Comparison of ENCODE assay signal across 32 mouse cellular contexts in genomic region chr14:60301024-60301423, GRCm38 (mm10). TPM values are rescaled to one million over a fixed set of nuclear protein-coding genes. Genes with fewer than 3 reads are reported as not detected.
DNase-seq lines count a peak whose midpoint lies in the region; ATAC-seq and TF ChIP-seq lines count a peak whose summit lies in the region.
"Had no signal": no experiment of that assay in that cellular context is flagged by ENCODE, and none has a peak within 500 bp of the region (broad histone marks: within the 10 kb centered on the region; RNA-seq: fewer than 3 reads in every experiment).

No protein-coding gene starts in this region.

- ATAC-seq in midbrain, embryonic 14.5 days (ENCODE audit: low FRiP score, low TSS enrichment) = no peak
- ATAC-seq in midbrain, postnatal 0 days (ENCODE audit: low FRiP score) = no peak
- peak; percentile 80 for ATAC-seq in forebrain, embryonic 12.5 days (ENCODE audit: low FRiP score)
- 0 out of 2 replicates have a peak, but pooled peaks have one; percentile 22 for ATAC-seq in midbrain, embryonic 15.5 days (replicated peaks)

- no peaks in the 10 kb centered on the region for H3K9me3 ChIP-seq in midbrain, embryonic 14.5 days (ENCODE audit: control insufficient read depth, low read length)
- H3K9me3 ChIP-seq in midbrain, postnatal 0 days (ENCODE audit: low read length) = no peaks in the 10 kb centered on the region
- no peaks in the 10 kb centered on the region for H3K9me3 ChIP-seq in forebrain, embryonic 12.5 days
- no peaks in the 10 kb centered on the region for H3K9me3 ChIP-seq in midbrain, embryonic 15.5 days
- H3K9me3 ChIP-seq: embryonic facial prominence, embryonic 13.5 days; heart, embryonic 13.5 days; limb, embryonic 15.5 days; megakaryocyte, embryonic 14.5 days; neural tube, embryonic 12.5 days had no signal

- peak; percentile 41 for DNase-seq in midbrain, embryonic 14.5 days
- DNase-seq in midbrain, postnatal 0 days (ENCODE audit: low spot score) = no peak
- DNase-seq in layer of hippocampus, adult 2 months (ENCODE audit: low spot score in 2 of 2) = no peak
- DNase-seq in embryo, embryonic 10 days (ENCODE audit: low spot score) = no peak
- no peak for DNase-seq in Muller cell, postnatal 12 days (ENCODE audit: inconsistent ontology term)
- DNase-seq: adrenal gland, postnatal 25 days; cerebellum, adult 11 months; cerebellum, postnatal 14 days; gastrocnemius, postnatal 14 days; heart, adult 18-20 months; heart, postnatal 14 days; kidney, adult 18-20 months; left cerebral cortex, postnatal 4 days; lung, embryonic 14.5 days; lung, postnatal 36 days; right cerebral cortex, adult 18-20 months; right cerebral cortex, postnatal 4 days; thymus, postnatal 25 days had no signal

- H3K9ac ChIP-seq in midbrain, embryonic 14.5 days (replicated peaks; ENCODE audit: low read length) = no peak overlapping the region; the same call in 1 of the 2 replicates
- H3K9ac ChIP-seq in midbrain, postnatal 0 days (replicated peaks; ENCODE audit: low read length, poor library complexity, severe bottlenecking) = no peak overlapping the region
- no peak overlapping the region for H3K9ac ChIP-seq in forebrain, embryonic 12.5 days
- H3K9ac ChIP-seq in midbrain, embryonic 15.5 days = no peak overlapping the region
- H3K9ac ChIP-seq: embryonic facial prominence, embryonic 13.5 days; heart, embryonic 13.5 days; limb, embryonic 15.5 days; liver, embryonic 14.5 days; lung, embryonic 14.5 days; neural tube, embryonic 12.5 days had no signal

- TF ChIP-seq CTCF in midbrain, postnatal 0 days (IDR thresholded peaks at IDR 0.05) = no peak
- no peak for TF ChIP-seq CTCF in layer of hippocampus, adult 2 months (conservative IDR thresholded peaks at IDR 0.05)

- peaks cover 11% of the 10 kb centered on the region for H3K4me1 ChIP-seq in midbrain, embryonic 14.5 days (ENCODE audit: control insufficient read depth, insufficient read depth, low read length)
- H3K4me1 ChIP-seq in midbrain, postnatal 0 days (ENCODE audit: insufficient read depth, low read length) = no peaks in the 10 kb centered on the region
- peaks cover 28% of the 10 kb centered on the region for H3K4me1 ChIP-seq in forebrain, embryonic 12.5 days
- peaks cover 3% of the 10 kb centered on the region; the same call in 1 of the 2 replicates for H3K4me1 ChIP-seq in midbrain, embryonic 15.5 days
- H3K4me1 ChIP-seq: embryonic facial prominence, embryonic 13.5 days; heart, embryonic 13.5 days; limb, embryonic 15.5 days; neural tube, embryonic 12.5 days had no signal

- 20% methylated on average over 6 of the region's 6 CpGs for WGBS in midbrain, embryonic 14.5 days
- WGBS in midbrain, postnatal 0 days = 29% methylated on average over 6 of the region's 6 CpGs
- WGBS in forebrain, embryonic 12.5 days = 20% methylated on average over 6 of the region's 6 CpGs
- 22% methylated on average over 6 of the region's 6 CpGs for WGBS in midbrain, embryonic 15.5 days

- H3K36me3 ChIP-seq in midbrain, embryonic 14.5 days (ENCODE audit: control insufficient read depth, insufficient read depth, low read length) = peaks cover 29% of the 10 kb centered on the region
- H3K36me3 ChIP-seq in midbrain, postnatal 0 days (ENCODE audit: insufficient read depth, low read length) = peaks cover 35% of the 10 kb centered on the region
- H3K36me3 ChIP-seq in forebrain, embryonic 12.5 days (replicated peaks) = peaks cover 21% of the 10 kb centered on the region
- H3K36me3 ChIP-seq in midbrain, embryonic 15.5 days (replicated peaks) = no peaks in the 10 kb centered on the region; the same call in 1 of the 2 replicates

- no peaks in the 10 kb centered on the region for H3K27me3 ChIP-seq in midbrain, embryonic 14.5 days (ENCODE audit: control insufficient read depth, insufficient read depth, low read length)
- no peaks in the 10 kb centered on the region for H3K27me3 ChIP-seq in midbrain, postnatal 0 days (ENCODE audit: insufficient read depth, low read length)
- H3K27me3 ChIP-seq in forebrain, embryonic 12.5 days = no peaks in the 10 kb centered on the region
- no peaks in the 10 kb centered on the region for H3K27me3 ChIP-seq in midbrain, embryonic 15.5 days (replicated peaks)
- H3K27me3 ChIP-seq: embryonic facial prominence, embryonic 13.5 days; heart, embryonic 13.5 days; limb, embryonic 15.5 days; megakaryocyte, embryonic 14.5 days; neural tube, embryonic 12.5 days had no signal

- H3K4me2 ChIP-seq in midbrain, embryonic 14.5 days (ENCODE audit: low read length) = no peak overlapping the region
- no peak overlapping the region for H3K4me2 ChIP-seq in midbrain, postnatal 0 days (ENCODE audit: low read depth, low read length, poor library complexity, severe bottlenecking)
- H3K4me2 ChIP-seq in forebrain, embryonic 12.5 days = peak overlapping the region; percentile 11; the same call in 1 of the 2 replicates
- no peak overlapping the region for H3K4me2 ChIP-seq in midbrain, embryonic 15.5 days
- H3K4me2 ChIP-seq: embryonic facial prominence, embryonic 13.5 days; heart, embryonic 13.5 days; limb, embryonic 15.5 days; lung, embryonic 14.5 days; neural tube, embryonic 12.5 days had no signal

- no peak overlapping the region for H3K4me3 ChIP-seq in midbrain, embryonic 14.5 days (replicated peaks; ENCODE audit: low read depth, low read length)
- H3K4me3 ChIP-seq in midbrain, postnatal 0 days (ENCODE audit: low read depth, low read length) = no peak overlapping the region
- H3K4me3 ChIP-seq in forebrain, embryonic 12.5 days (replicated peaks) = no peak overlapping the region
- H3K4me3 ChIP-seq in midbrain, embryonic 15.5 days = no peak overlapping the region
- H3K4me3 ChIP-seq in layer of hippocampus, adult 2 months = no peak overlapping the region
- H3K4me3 ChIP-seq: embryonic facial prominence, embryonic 13.5 days; heart, embryonic 13.5 days; limb, embryonic 15.5 days; megakaryocyte, embryonic 14.5 days; neural tube, embryonic 12.5 days had no signal

- H3K27ac ChIP-seq in midbrain, embryonic 14.5 days (replicated peaks; ENCODE audit: low read depth, low read length) = peak overlapping the region; percentile 34
- H3K27ac ChIP-seq in midbrain, postnatal 0 days (ENCODE audit: low read depth, low read length) = no peak overlapping the region
- H3K27ac ChIP-seq in forebrain, embryonic 12.5 days = peak overlapping the region; percentile 59
- H3K27ac ChIP-seq in midbrain, embryonic 15.5 days = no peak overlapping the region
- no peak overlapping the region; the same call in 1 of the 2 replicates for H3K27ac ChIP-seq in layer of hippocampus, adult 2 months
- H3K27ac ChIP-seq: embryonic facial prominence, embryonic 13.5 days; heart, embryonic 13.5 days; kidney, postnatal 0 days; limb, embryonic 15.5 days; liver, embryonic 14.5 days; neural tube, embryonic 12.5 days had no signal

RNA-seq across cellular contexts. Expression of gene Mtmr6, which starts 36.0 kb away (rescaled TPM):
- 38.9 and 68.7 TPM in 2 replicates for polyA plus RNA-seq in midbrain, embryonic 14.5 days (2014; fragmentation: Nextera tagmentation; extraction: Ambion mirVana)
- 36.1 and 38.6 TPM in 2 replicates for total RNA-seq in midbrain, postnatal 0 days (2014; rRNA removed)
- polyA plus RNA-seq in midbrain, postnatal 0 days (2015; fragmentation: Nextera tagmentation; extraction: Ambion mirVana) = 57.7 and 58.6 TPM in 2 replicates
- 54.1 and 60.7 TPM in 2 replicates for polyA plus RNA-seq in forebrain, embryonic 12.5 days (2016; fragmentation: Nextera tagmentation; extraction: Ambion mirVana)
- polyA plus RNA-seq in midbrain, embryonic 15.5 days (2015; fragmentation: Nextera tagmentation; extraction: Ambion mirVana) = 55.3 and 58.6 TPM in 2 replicates
- total RNA-seq in layer of hippocampus, adult 2 months (2021) = 100 to 1,000 TPM; 103 to 105 TPM

RNA-seq across cellular contexts. Expression of gene Gm49336, which starts 49.7 kb away (rescaled TPM):
- 55.1 and 76.9 TPM in 2 replicates for polyA plus RNA-seq in midbrain, embryonic 14.5 days (2014; fragmentation: Nextera tagmentation; extraction: Ambion mirVana)
- 115 and 137 TPM in 2 replicates for total RNA-seq in midbrain, postnatal 0 days (2014; rRNA removed)
- 36.9 and 37.5 TPM in 2 replicates for polyA plus RNA-seq in midbrain, postnatal 0 days (2015; fragmentation: Nextera tagmentation; extraction: Ambion mirVana)
- polyA plus RNA-seq in forebrain, embryonic 12.5 days (2016; fragmentation: Nextera tagmentation; extraction: Ambion mirVana) = 72.1 and 77.1 TPM in 2 replicates
- 48.3 and 51.1 TPM in 2 replicates for polyA plus RNA-seq in midbrain, embryonic 15.5 days (2015; fragmentation: Nextera tagmentation; extraction: Ambion mirVana)
- 10 to 100 TPM; 70.8 to 73.8 TPM for total RNA-seq in layer of hippocampus, adult 2 months (2021)

RNA-seq across cellular contexts. Expression of gene Nupl1, which starts 49.8 kb away (rescaled TPM):
- not detected in 2 replicates for polyA plus RNA-seq in midbrain, embryonic 14.5 days (2014; fragmentation: Nextera tagmentation; extraction: Ambion mirVana)
- 0.05 and 0.16 TPM in 2 replicates for total RNA-seq in midbrain, postnatal 0 days (2014; rRNA removed)
- 0.07 TPM in 1 of 2 replicates, not detected in the other for polyA plus RNA-seq in midbrain, postnatal 0 days (2015; fragmentation: Nextera tagmentation; extraction: Ambion mirVana)
- 0.06 TPM in 1 of 2 replicates, not detected in the other for polyA plus RNA-seq in forebrain, embryonic 12.5 days (2016; fragmentation: Nextera tagmentation; extraction: Ambion mirVana)
- polyA plus RNA-seq in midbrain, embryonic 15.5 days (2015; fragmentation: Nextera tagmentation; extraction: Ambion mirVana) = 0.09 and 0.12 TPM in 2 replicates
- under 1 TPM in 1 of 2 experiments, not detected in 1; 0.23 TPM for total RNA-seq in layer of hippocampus, adult 2 months (2021)
- total RNA-seq: adrenal gland, postnatal 25 days; heart, adult 18-20 months; left cerebral cortex, postnatal 4 days; MEL had no signal
- polyA plus RNA-seq: C2C12; embryonic facial prominence, embryonic 13.5 days; heart, embryonic 13.5 days; hindbrain, embryonic 11.5 days; kidney, postnatal 0 days; large intestine, adult 2 months; limb, embryonic 15.5 days; lung, embryonic 14.5 days; neural tube, embryonic 12.5 days; stomach, embryonic 14.5 days had no signal

Comparison
In these comparisons a context has a peak if more than half of its experiments do, and no peak if none do; other contexts are left out.
1. ATAC-seq: peak in forebrain, embryonic 12.5 days (single experiment) and midbrain, embryonic 15.5 days (single experiment); none in midbrain, embryonic 14.5 days (single experiment) and midbrain, postnatal 0 days (single experiment).
2. H3K27ac ChIP-seq: peak in midbrain, embryonic 14.5 days (single experiment) and forebrain, embryonic 12.5 days (single experiment); none in midbrain, postnatal 0 days (single experiment), midbrain, embryonic 15.5 days (single experiment) and layer of hippocampus, adult 2 months (single experiment).